Mouse (Mus musculus) G1E (cell line): ENCODE data around the gene Pbx1.
"Not testable (repeated sequence)": the region's sequence is repeated elsewhere in the genome, so short reads cannot be mapped to it uniquely, and the experiment has no call there.

Experiments used
- GATA1 ChIP-seq: IDR thresholded peaks from 2 replicates; pipeline ENCODE4 v1.6.1; 2012; ENCODE audit warnings: borderline replicate concordance, low read length, inconsistent platforms, mixed read lengths
- POLR2AphosphoS5 ChIP-seq: IDR thresholded peaks from 2 replicates; pipeline ENCODE4 v1.6.1; 2012; ENCODE audit warnings: low read depth, low read length, inconsistent platforms; ENCODE audit not compliant: insufficient replicate concordance

DNA sequence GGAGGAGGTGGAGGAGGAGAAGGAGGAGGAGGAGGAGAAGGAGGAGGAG is at the start of gene Pbx1:
- TF ChIP-seq GATA1, POLR2AphosphoS5: not testable (repeated sequence)
